24 mouse cellular contexts compared by ENCODE assay signal in the genomic region with DNA sequence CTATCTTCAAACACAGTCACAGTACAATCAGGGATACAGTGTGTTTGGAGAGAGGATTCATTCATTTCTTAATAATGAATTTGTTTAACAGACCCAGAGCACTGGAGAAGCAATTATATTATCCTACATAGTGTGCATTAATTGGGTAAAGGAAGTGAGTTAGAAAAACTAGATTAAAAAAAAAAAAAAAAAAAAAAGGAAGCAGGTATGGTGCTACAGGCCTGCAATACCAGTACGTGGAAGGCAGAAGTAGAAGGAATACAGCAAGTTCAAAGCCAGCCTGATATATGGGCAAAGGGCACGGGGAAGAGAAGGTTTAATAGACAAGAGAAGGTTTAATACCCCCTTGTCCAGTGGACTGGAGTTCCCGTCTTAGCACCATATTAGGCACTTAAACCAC. TPM values are rescaled to one million over a fixed set of nuclear protein-coding genes. Genes with fewer than 3 reads are reported as not detected.
"Had no signal": no experiment of that assay in that cellular context is flagged by ENCODE, and none has a peak within 500 bp of the region (broad histone marks: within the 10 kb centered on the region; RNA-seq: fewer than 3 reads in every experiment).

No protein-coding gene starts in this region.

- H3K27me3 ChIP-seq: limb, embryonic 13.5 days; liver, embryonic 12.5 days; liver, embryonic 15.5 days; lung, embryonic 15.5 days; megakaryocyte, embryonic 14.5 days; midbrain, embryonic 13.5 days; neural tube, embryonic 13.5 days had no signal

- H3K27ac ChIP-seq: kidney, postnatal 0 days; limb, embryonic 10.5 days; limb, embryonic 13.5 days; liver, embryonic 12.5 days; liver, embryonic 15.5 days; lung, embryonic 15.5 days; midbrain, embryonic 10.5 days; midbrain, embryonic 13.5 days; neural tube, embryonic 13.5 days; stomach, postnatal 0 days had no signal

- DNase-seq: kidney, postnatal 25 days; layer of hippocampus, adult 9-11 months; liver; lung, adult 18-20 months; lung, postnatal 10 days; lung, postnatal 36 days; thymus, adult 2 months; thymus, postnatal 14 days; thymus, postnatal 4 days had no signal

- H3K4me2 ChIP-seq: limb, embryonic 13.5 days; liver, embryonic 12.5 days; liver, embryonic 15.5 days; lung, embryonic 15.5 days; midbrain, embryonic 13.5 days; neural tube, embryonic 13.5 days had no signal

- H3K9me3 ChIP-seq: limb, embryonic 10.5 days; limb, embryonic 13.5 days; liver, embryonic 12.5 days; liver, embryonic 15.5 days; lung, embryonic 15.5 days; megakaryocyte, embryonic 14.5 days; midbrain, embryonic 10.5 days; midbrain, embryonic 13.5 days; neural tube, embryonic 13.5 days had no signal

- H3K9ac ChIP-seq: limb, embryonic 13.5 days; liver, embryonic 12.5 days; liver, embryonic 15.5 days; lung, embryonic 15.5 days; midbrain, embryonic 13.5 days; neural tube, embryonic 13.5 days had no signal

- ATAC-seq: liver, embryonic 12.5 days; midbrain, embryonic 13.5 days; midbrain, embryonic 16.5 days had no signal

- H3K36me3 ChIP-seq: limb, embryonic 10.5 days; limb, embryonic 13.5 days; liver, embryonic 12.5 days; liver, embryonic 15.5 days; lung, embryonic 15.5 days; midbrain, embryonic 10.5 days; midbrain, embryonic 13.5 days; neural tube, embryonic 13.5 days had no signal

- H3K4me3 ChIP-seq: layer of hippocampus, adult 2 months; limb, embryonic 10.5 days; limb, embryonic 13.5 days; liver, embryonic 12.5 days; liver, embryonic 15.5 days; lung, embryonic 15.5 days; megakaryocyte, embryonic 14.5 days; midbrain, embryonic 10.5 days; midbrain, embryonic 13.5 days; myocyte; neural tube, embryonic 13.5 days had no signal

- H3K4me1 ChIP-seq: limb, embryonic 13.5 days; liver, embryonic 15.5 days; lung, embryonic 15.5 days had no signal

RNA-seq across cellular contexts. Expression of a gene that starts 46.5 kb away (rescaled TPM):
- total RNA-seq: neutrophil, adult 5-6 weeks had no signal
